Mouse (Mus musculus): ENCODE measurements around the gene Itpr1. TPM values are rescaled to one million over a fixed set of nuclear protein-coding genes. Genes with fewer than 3 reads are reported as not detected.

The Itpr1 gene
- polyA plus RNA-seq, 1 experiment, result 4.7 TPM

GRCm38 (mm10) chr6:108566549-108566948 is 353.7 kb downstream of the Itpr1 start:
- H3K27ac ChIP-seq (ENCODE audit: insufficient read depth, low read depth, low read length), result no peak overlapping the region
- no peaks in the 10 kb centered on the region for H3K27me3 ChIP-seq (ENCODE audit: control insufficient read depth, insufficient read depth, low read length)
- H3K4me1 ChIP-seq (ENCODE audit: control insufficient read depth, insufficient read depth, insufficient read length, low read length), result peaks cover 10% of the 10 kb centered on the region
- no peak overlapping the region for H3K4me3 ChIP-seq (ENCODE audit: low read depth, low read length)
- TF ChIP-seq POLR2A (IDR thresholded peaks at IDR 0.05; ENCODE audit: low read depth, low read length) (no peak), CTCF (IDR thresholded peaks at IDR 0.05; ENCODE audit: extremely low read depth, insufficient read length, insufficient replicate concordance, low read depth, low read length) (no peak)
- H3K36me3 ChIP-seq (ENCODE audit: control insufficient read depth, insufficient read depth, low read length), result no peaks in the 10 kb centered on the region

- WGBS, result 81% methylated on average over 7 of the region's 7 CpGs
- H3K27ac ChIP-seq (ENCODE audit: insufficient read depth, low read depth, low read length), result peak overlapping the region; percentile 94
- no peaks in the 10 kb centered on the region for H3K27me3 ChIP-seq (ENCODE audit: control insufficient read depth, insufficient read depth, low read length)
- peaks cover 14% of the 10 kb centered on the region for H3K4me1 ChIP-seq (ENCODE audit: control insufficient read depth, insufficient read depth, insufficient read length, low read length)
- TF ChIP-seq POLR2A (IDR thresholded peaks at IDR 0.05; ENCODE audit: low read depth, low read length) (no peak), CTCF (IDR thresholded peaks at IDR 0.05; ENCODE audit: extremely low read depth, insufficient read length, insufficient replicate concordance, low read depth, low read length) (no peak)
- no peaks in the 10 kb centered on the region for H3K36me3 ChIP-seq (ENCODE audit: control insufficient read depth, insufficient read depth, low read length)
- H3K4me3 ChIP-seq (ENCODE audit: low read depth, low read length), result no peak overlapping the region
Observed at GRCm38 (mm10) chr6:108569460-108570187, 356.7 kb downstream of the Itpr1 start.

- peak; percentile 60 for TF ChIP-seq POLR2A (IDR thresholded peaks at IDR 0.05; ENCODE audit: low read depth, low read length)
- no peak for TF ChIP-seq CTCF (IDR thresholded peaks at IDR 0.05; ENCODE audit: extremely low read depth, insufficient read length, insufficient replicate concordance, low read depth, low read length)
- peak overlapping the region; percentile 94 for H3K27ac ChIP-seq (ENCODE audit: insufficient read depth, low read depth, low read length)
- H3K4me1 ChIP-seq (ENCODE audit: control insufficient read depth, insufficient read depth, insufficient read length, low read length), result peaks cover 14% of the 10 kb centered on the region
- no peaks in the 10 kb centered on the region for H3K27me3 ChIP-seq (ENCODE audit: control insufficient read depth, insufficient read depth, low read length)
- H3K36me3 ChIP-seq (ENCODE audit: control insufficient read depth, insufficient read depth, low read length), result no peaks in the 10 kb centered on the region
- WGBS, result 9% methylated on average over 11 of the region's 11 CpGs
- peak overlapping the region; percentile 52 for H3K4me3 ChIP-seq (ENCODE audit: low read depth, low read length)
Observed at GRCm38 (mm10) chr6:108570351-108571041, 357.6 kb downstream of the Itpr1 start.

GRCm38 (mm10) chr6:108571042-108571590 is 358.2 kb downstream of the Itpr1 start:
- H3K4me1 ChIP-seq (ENCODE audit: control insufficient read depth, insufficient read depth, insufficient read length, low read length), result peaks cover 14% of the 10 kb centered on the region
- H3K36me3 ChIP-seq (ENCODE audit: control insufficient read depth, insufficient read depth, low read length), result no peaks in the 10 kb centered on the region
- under 1% methylated on average over 21 of the region's 21 CpGs for WGBS
- H3K27ac ChIP-seq (ENCODE audit: insufficient read depth, low read depth, low read length), result peak overlapping the region; percentile 94
- no peak for TF ChIP-seq POLR2A (IDR thresholded peaks at IDR 0.05; ENCODE audit: low read depth, low read length)
- TF ChIP-seq CTCF (IDR thresholded peaks at IDR 0.05; ENCODE audit: extremely low read depth, insufficient read length, insufficient replicate concordance, low read depth, low read length), result no peak
- peak overlapping the region; percentile 52 for H3K4me3 ChIP-seq (ENCODE audit: low read depth, low read length)
- no peaks in the 10 kb centered on the region for H3K27me3 ChIP-seq (ENCODE audit: control insufficient read depth, insufficient read depth, low read length)

- H3K27ac ChIP-seq (ENCODE audit: insufficient read depth, low read depth, low read length), result no peak overlapping the region
Observed at GRCm38 (mm10) chr6:108572646-108573045, 359.8 kb downstream of the Itpr1 start.

GRCm38 (mm10) chr6:108577056-108577455 is 364.2 kb downstream of the Itpr1 start:
- H3K36me3 ChIP-seq (ENCODE audit: control insufficient read depth, insufficient read depth, low read length), result no peaks in the 10 kb centered on the region
- WGBS, result 95% methylated on average over 6 of the region's 6 CpGs
- H3K4me1 ChIP-seq (ENCODE audit: control insufficient read depth, insufficient read depth, insufficient read length, low read length), result no peaks in the 10 kb centered on the region
- no peak overlapping the region for H3K4me3 ChIP-seq (ENCODE audit: low read depth, low read length)
- no peak for TF ChIP-seq POLR2A (IDR thresholded peaks at IDR 0.05; ENCODE audit: low read depth, low read length)
- TF ChIP-seq CTCF (IDR thresholded peaks at IDR 0.05; ENCODE audit: extremely low read depth, insufficient read length, insufficient replicate concordance, low read depth, low read length), result no peak
- H3K27me3 ChIP-seq (ENCODE audit: control insufficient read depth, insufficient read depth, low read length), result no peaks in the 10 kb centered on the region
- no peak overlapping the region for H3K27ac ChIP-seq (ENCODE audit: insufficient read depth, low read depth, low read length)

More at GRCm38 (mm10) chr6:108572646-108573045, 359.8 kb downstream of the Itpr1 start:
- WGBS, result 58% methylated on average over 7 of the region's 7 CpGs
- H3K27me3 ChIP-seq (ENCODE audit: control insufficient read depth, insufficient read depth, low read length), result no peaks in the 10 kb centered on the region
- no peak overlapping the region for H3K4me3 ChIP-seq (ENCODE audit: low read depth, low read length)
- no peak for TF ChIP-seq POLR2A (IDR thresholded peaks at IDR 0.05; ENCODE audit: low read depth, low read length)
- TF ChIP-seq CTCF (IDR thresholded peaks at IDR 0.05; ENCODE audit: extremely low read depth, insufficient read length, insufficient replicate concordance, low read depth, low read length), result no peak
- no peaks in the 10 kb centered on the region for H3K36me3 ChIP-seq (ENCODE audit: control insufficient read depth, insufficient read depth, low read length)
- H3K4me1 ChIP-seq (ENCODE audit: control insufficient read depth, insufficient read depth, insufficient read length, low read length), result peaks cover 14% of the 10 kb centered on the region

- Histone ChIP-seq H3K4me1 (ENCODE audit: control insufficient read depth, insufficient read depth, insufficient read length, low read length) (peaks cover 8% of the 10 kb centered on the region; the same call in 1 of the 2 replicates), H3K27ac (ENCODE audit: insufficient read depth, low read depth, low read length) (no peak overlapping the region), H3K27me3 (ENCODE audit: control insufficient read depth, insufficient read depth, low read length) (no peaks in the 10 kb centered on the region), H3K4me3 (ENCODE audit: low read depth, low read length) (no peak overlapping the region), H3K36me3 (ENCODE audit: control insufficient read depth, insufficient read depth, low read length) (no peaks in the 10 kb centered on the region)
- WGBS, result 42% methylated on average over 3 of the region's 3 CpGs
- TF ChIP-seq POLR2A (IDR thresholded peaks at IDR 0.05; ENCODE audit: low read depth, low read length), result no peak
- no peak for TF ChIP-seq CTCF (IDR thresholded peaks at IDR 0.05; ENCODE audit: extremely low read depth, insufficient read length, insufficient replicate concordance, low read depth, low read length)
Observed at GRCm38 (mm10) chr6:108588426-108588825, 375.5 kb downstream of the Itpr1 start.
